Mouse (Mus musculus): ENCODE measurements around the gene Itpripl2. TPM values are rescaled to one million over a fixed set of nuclear protein-coding genes. Genes with fewer than 3 reads are reported as not detected.

The Itpripl2 gene
- polyA plus RNA-seq, 1 experiment from 2014 or later: 2.0 TPM

GRCm38 (mm10) chr7:118453722-118454121, 38.1 kb downstream of the Itpripl2 start:
- no peak overlapping the region for H3K4me3 ChIP-seq

GRCm38 (mm10) chr7:118452940-118453339, 38.8 kb downstream of the Itpripl2 start:
- Histone ChIP-seq H3K4me2 (replicated peaks) (no peak overlapping the region), H3K9ac (no peak overlapping the region), H3K4me3 (no peak overlapping the region), H3K36me3 (no peaks in the 10 kb centered on the region), H3K9me3 (no peaks in the 10 kb centered on the region), H3K27ac (no peak overlapping the region), H3K4me1 (peaks cover 8% of the 10 kb centered on the region; the same call in 1 of the 2 replicates), H3K27me3 (replicated peaks) (no peaks in the 10 kb centered on the region)
- WGBS: 46% methylated on average over 2 of the region's 2 CpGs
- ATAC-seq (ENCODE audit: low FRiP score, low read depth): no peak

More at GRCm38 (mm10) chr7:118453722-118454121, 38.1 kb downstream of the Itpripl2 start:
- ATAC-seq (ENCODE audit: low FRiP score, low read depth): no peak
- Histone ChIP-seq H3K27ac (no peak overlapping the region), H3K4me2 (replicated peaks) (no peak overlapping the region), H3K27me3 (replicated peaks) (no peaks in the 10 kb centered on the region), H3K9ac (no peak overlapping the region), H3K4me1 (no peaks in the 10 kb centered on the region), H3K9me3 (no peaks in the 10 kb centered on the region), H3K36me3 (no peaks in the 10 kb centered on the region)
- WGBS: 65% methylated on average over 4 of the region's 4 CpGs

- WGBS: under 1% methylated on average over 58 of the region's 58 CpGs
- Histone ChIP-seq H3K9me3 (no peaks in the 10 kb centered on the region), H3K9ac (peak within 1 kb of the TSS; percentile 65), H3K36me3 (no peaks in the 10 kb centered on the region), H3K27ac (no peak within 1 kb of the TSS), H3K4me2 (replicated peaks) (peak within 1 kb of the TSS; percentile 86), H3K4me1 (peaks cover 21% of the 10 kb centered on the region), H3K4me3 (peak within 1 kb of the TSS; percentile 61), H3K27me3 (replicated peaks) (peaks cover 9% of the 10 kb centered on the region; the same call in 1 of the 2 replicates)
- ATAC-seq (ENCODE audit: low FRiP score, low read depth): peak; percentile 69
Observed at GRCm38 (mm10) chr7:118448134-118448967, 43.4 kb downstream of the Itpripl2 start, which contains the start of gene Syt17. Gene Syt17 (minus strand): TSS chr7:118448222.

- Histone ChIP-seq H3K9me3 (no peaks in the 10 kb centered on the region), H3K36me3 (no peaks in the 10 kb centered on the region), H3K4me2 (replicated peaks) (peak overlapping the region; percentile 86), H3K4me1 (peaks cover 21% of the 10 kb centered on the region), H3K27me3 (replicated peaks) (peaks cover 10% of the 10 kb centered on the region; the same call in 1 of the 2 replicates), H3K27ac (no peak overlapping the region), H3K4me3 (peak overlapping the region; percentile 61), H3K9ac (peak overlapping the region; percentile 65)
- WGBS: under 1% methylated on average over 65 of the region's 65 CpGs
- peak; percentile 76 for ATAC-seq (ENCODE audit: low FRiP score, low read depth)
Observed at GRCm38 (mm10) chr7:118447291-118448133, 44.3 kb downstream of the Itpripl2 start.

GRCm38 (mm10) chr7:118443895-118444485, 47.8 kb downstream of the Itpripl2 start:
- Histone ChIP-seq H3K27me3 (replicated peaks) (peaks cover 11% of the 10 kb centered on the region; the same call in 1 of the 2 replicates), H3K36me3 (no peaks in the 10 kb centered on the region), H3K27ac (no peak overlapping the region), H3K9me3 (no peaks in the 10 kb centered on the region), H3K4me2 (replicated peaks) (0 out of 2 replicates have a peak overlapping the region, but pooled peaks have one; percentile 1), H3K4me3 (no peak overlapping the region), H3K9ac (no peak overlapping the region), H3K4me1 (peaks cover 21% of the 10 kb centered on the region)
- 69% methylated on average over 7 of the region's 7 CpGs for WGBS
- no peak for ATAC-seq (ENCODE audit: low FRiP score, low read depth)

- H3K9me3 ChIP-seq: no peaks in the 10 kb centered on the region
- no peak overlapping the region for H3K9ac ChIP-seq
- no peak overlapping the region for H3K27ac ChIP-seq
- H3K27me3 ChIP-seq (replicated peaks): peaks cover 11% of the 10 kb centered on the region; the same call in 1 of the 2 replicates
- no peak for ATAC-seq (ENCODE audit: low FRiP score, low read depth)
- WGBS: 3% methylated on average over 9 of the region's 9 CpGs
- H3K4me1 ChIP-seq: peaks cover 17% of the 10 kb centered on the region
- no peak overlapping the region for H3K4me3 ChIP-seq
- no peaks in the 10 kb centered on the region for H3K36me3 ChIP-seq
- peak overlapping the region; percentile 1; the same call in 1 of the 2 replicates for H3K4me2 ChIP-seq (replicated peaks)
Observed at GRCm38 (mm10) chr7:118443371-118443770, 48.4 kb downstream of the Itpripl2 start.

- H3K9ac ChIP-seq: no peak overlapping the region
- no peaks in the 10 kb centered on the region for H3K36me3 ChIP-seq
- no peak overlapping the region for H3K27ac ChIP-seq
- H3K9me3 ChIP-seq: no peaks in the 10 kb centered on the region
- H3K4me1 ChIP-seq: 0 out of 2 replicates have a peak, but pooled peaks cover under 1% of the 10 kb centered on the region
- H3K4me2 ChIP-seq (replicated peaks): no peak overlapping the region
- no peak for ATAC-seq (ENCODE audit: low FRiP score, low read depth)
- 86% methylated on average over 6 of the region's 6 CpGs for WGBS
- H3K27me3 ChIP-seq (replicated peaks): peaks cover 8% of the 10 kb centered on the region; the same call in 1 of the 2 replicates
- no peak overlapping the region for H3K4me3 ChIP-seq
Observed at GRCm38 (mm10) chr7:118441535-118441934, 50.2 kb downstream of the Itpripl2 start.

GRCm38 (mm10) chr7:118437101-118437802, 54.5 kb downstream of the Itpripl2 start:
- Histone ChIP-seq H3K4me1 (no peaks in the 10 kb centered on the region), H3K9me3 (no peaks in the 10 kb centered on the region), H3K27me3 (replicated peaks) (no peaks in the 10 kb centered on the region), H3K36me3 (no peaks in the 10 kb centered on the region; the same call in 1 of the 2 replicates), H3K27ac (no peak overlapping the region), H3K4me2 (replicated peaks) (no peak overlapping the region), H3K4me3 (no peak overlapping the region), H3K9ac (no peak overlapping the region)
- no peak for ATAC-seq (ENCODE audit: low FRiP score, low read depth)
- WGBS: 60% methylated on average over 7 of the region's 7 CpGs

Other genes starting within 250 kb of the Itpripl2 start
- gene Smg1, start 248.3 kb downstream of the Itpripl2 start, polyA plus RNA-seq (2016; fragmentation: Nextera tagmentation; extraction: Ambion mirVana): 18.8 and 24.6 TPM in 2 replicates
- gene Syt17, start 43.8 kb downstream of the Itpripl2 start, polyA plus RNA-seq (2016; fragmentation: Nextera tagmentation; extraction: Ambion mirVana): 7.2 and 8.2 TPM in 2 replicates
- 100 and 101 TPM in 2 replicates for gene Coq7, start 41.4 kb upstream of the Itpripl2 start, polyA plus RNA-seq (2016; fragmentation: Nextera tagmentation; extraction: Ambion mirVana)
- 8.4 and 9.4 TPM in 2 replicates for gene Tmc7, start 92.8 kb upstream of the Itpripl2 start, polyA plus RNA-seq (2016; fragmentation: Nextera tagmentation; extraction: Ambion mirVana)
- gene Tmc5, start 105.3 kb upstream of the Itpripl2 start, polyA plus RNA-seq (2016; fragmentation: Nextera tagmentation; extraction: Ambion mirVana): 0.10 and 0.25 TPM in 2 replicates
- gene Gde1, start 213.8 kb upstream of the Itpripl2 start, polyA plus RNA-seq (2016; fragmentation: Nextera tagmentation; extraction: Ambion mirVana): 131 and 138 TPM in 2 replicates
- 34.2 and 34.6 TPM in 2 replicates for gene Ccp110, start 220.6 kb upstream of the Itpripl2 start, polyA plus RNA-seq (2016; fragmentation: Nextera tagmentation; extraction: Ambion mirVana)
- gene Vps35l, start 248.3 kb upstream of the Itpripl2 start, polyA plus RNA-seq (2016; fragmentation: Nextera tagmentation; extraction: Ambion mirVana): 86.2 and 87.2 TPM in 2 replicates